Mouse (Mus musculus): Measurements from ENCODE around the gene Lrsam1. TPM values are rescaled to one million over a fixed set of nuclear protein-coding genes. Genes with fewer than 3 reads are reported as not detected.

Lrsam1 gene
- polyA plus RNA-seq, 1 experiment from 2014 or later: 8.8 TPM

GRCm38 (mm10) chr2:32921801-32922380 lies 39.5 kb downstream of the Lrsam1 start:
- no peak for ATAC-seq (ENCODE audit: insufficient read depth, low FRiP score, low read depth)
- Histone ChIP-seq H3K27me3 (replicated peaks) (no peaks in the 10 kb centered on the region), H3K9ac (no peak overlapping the region), H3K36me3 (peaks cover 61% of the 10 kb centered on the region), H3K4me3 (replicated peaks) (no peak overlapping the region), H3K9me3 (no peaks in the 10 kb centered on the region), H3K4me2 (no peak overlapping the region), H3K4me1 (no peaks in the 10 kb centered on the region), H3K27ac (no peak overlapping the region)
- WGBS: 89% methylated on average over 15 of the region's 15 CpGs

GRCm38 (mm10) chr2:32921235-32921634 lies 40.2 kb downstream of the Lrsam1 start:
- H3K9me3 ChIP-seq: no peaks in the 10 kb centered on the region
- no peak overlapping the region for H3K4me2 ChIP-seq
- no peak for ATAC-seq (ENCODE audit: insufficient read depth, low FRiP score, low read depth)
- H3K27me3 ChIP-seq (replicated peaks): no peaks in the 10 kb centered on the region
- 83% methylated on average over 7 of the region's 7 CpGs for WGBS
- H3K4me1 ChIP-seq: no peaks in the 10 kb centered on the region
- no peak overlapping the region for H3K9ac ChIP-seq
- H3K4me3 ChIP-seq (replicated peaks): no peak overlapping the region
- no peak overlapping the region for H3K27ac ChIP-seq
- H3K36me3 ChIP-seq: peaks cover 61% of the 10 kb centered on the region

- H3K36me3 ChIP-seq: peaks cover 58% of the 10 kb centered on the region
- H3K27ac ChIP-seq: no peak overlapping the region
- WGBS: 68% methylated on average over 9 of the region's 9 CpGs
- H3K9me3 ChIP-seq: no peaks in the 10 kb centered on the region
- no peak overlapping the region for H3K9ac ChIP-seq
- no peak overlapping the region for H3K4me2 ChIP-seq
- no peak for ATAC-seq (ENCODE audit: insufficient read depth, low FRiP score, low read depth)
- H3K4me1 ChIP-seq: peaks cover 15% of the 10 kb centered on the region
- no peak overlapping the region for H3K4me3 ChIP-seq (replicated peaks)
- H3K27me3 ChIP-seq (replicated peaks): no peaks in the 10 kb centered on the region
Measured at GRCm38 (mm10) chr2:32918391-32918790, 43.0 kb downstream of the Lrsam1 start.

- 67% methylated on average over 11 of the region's 11 CpGs for WGBS
- H3K9me3 ChIP-seq: no peaks in the 10 kb centered on the region
- H3K36me3 ChIP-seq: peaks cover 56% of the 10 kb centered on the region
- H3K27me3 ChIP-seq (replicated peaks): no peaks in the 10 kb centered on the region
- H3K4me1 ChIP-seq: peaks cover 15% of the 10 kb centered on the region
- H3K4me3 ChIP-seq (replicated peaks): no peak overlapping the region
- H3K9ac ChIP-seq: no peak overlapping the region
- no peak overlapping the region for H3K27ac ChIP-seq
- H3K4me2 ChIP-seq: no peak overlapping the region
- ATAC-seq (ENCODE audit: insufficient read depth, low FRiP score, low read depth): no peak
Measured at GRCm38 (mm10) chr2:32917526-32917925, 43.9 kb downstream of the Lrsam1 start.

- Histone ChIP-seq H3K4me2 (no peak overlapping the region), H3K9me3 (no peaks in the 10 kb centered on the region), H3K4me3 (replicated peaks) (no peak overlapping the region), H3K9ac (no peak overlapping the region), H3K4me1 (peaks cover 20% of the 10 kb centered on the region), H3K36me3 (peaks cover 48% of the 10 kb centered on the region), H3K27me3 (replicated peaks) (no peaks in the 10 kb centered on the region), H3K27ac (peak overlapping the region; percentile 85)
- peak; percentile 72; the same call in 1 of the 2 replicates for ATAC-seq (ENCODE audit: insufficient read depth, low FRiP score, low read depth)
- WGBS: 44% methylated on average over 3 of the region's 3 CpGs
Measured at GRCm38 (mm10) chr2:32914896-32915295, 46.5 kb downstream of the Lrsam1 start.

GRCm38 (mm10) chr2:32914362-32914761 lies 47.1 kb downstream of the Lrsam1 start:
- no peak overlapping the region for H3K4me3 ChIP-seq (replicated peaks)
- peak; percentile 24; the same call in 1 of the 2 replicates for ATAC-seq (ENCODE audit: insufficient read depth, low FRiP score, low read depth)
- peaks cover 42% of the 10 kb centered on the region for H3K36me3 ChIP-seq
- H3K9me3 ChIP-seq: no peaks in the 10 kb centered on the region
- peak overlapping the region; percentile 85 for H3K27ac ChIP-seq
- H3K4me1 ChIP-seq: peaks cover 20% of the 10 kb centered on the region
- H3K27me3 ChIP-seq (replicated peaks): no peaks in the 10 kb centered on the region
- 74% methylated on average over 5 of the region's 5 CpGs for WGBS
- H3K9ac ChIP-seq: no peak overlapping the region
- H3K4me2 ChIP-seq: no peak overlapping the region

GRCm38 (mm10) chr2:32912210-32912804 lies 49.1 kb downstream of the Lrsam1 start:
- ATAC-seq (ENCODE audit: insufficient read depth, low FRiP score, low read depth): no peak
- no peaks in the 10 kb centered on the region for H3K9me3 ChIP-seq
- H3K4me2 ChIP-seq: no peak overlapping the region
- H3K27me3 ChIP-seq (replicated peaks): no peaks in the 10 kb centered on the region
- H3K27ac ChIP-seq: no peak overlapping the region
- peaks cover 41% of the 10 kb centered on the region for H3K4me1 ChIP-seq
- no peak overlapping the region for H3K4me3 ChIP-seq (replicated peaks)
- no peak overlapping the region for H3K9ac ChIP-seq
- 32% methylated on average over 19 of the region's 19 CpGs for WGBS
- peaks cover 31% of the 10 kb centered on the region for H3K36me3 ChIP-seq

GRCm38 (mm10) chr2:32911639-32912182 lies 49.7 kb downstream of the Lrsam1 start:
- peaks cover 31% of the 10 kb centered on the region for H3K36me3 ChIP-seq
- no peak overlapping the region for H3K9ac ChIP-seq
- peaks cover 47% of the 10 kb centered on the region for H3K4me1 ChIP-seq
- no peaks in the 10 kb centered on the region for H3K9me3 ChIP-seq
- no peak overlapping the region for H3K4me3 ChIP-seq (replicated peaks)
- H3K27ac ChIP-seq: no peak overlapping the region
- no peak overlapping the region for H3K4me2 ChIP-seq
- 87% methylated on average over 7 of the region's 7 CpGs for WGBS
- H3K27me3 ChIP-seq (replicated peaks): no peaks in the 10 kb centered on the region
- ATAC-seq (ENCODE audit: insufficient read depth, low FRiP score, low read depth): no peak

GRCm38 (mm10) chr2:32908796-32909195 lies 52.6 kb downstream of the Lrsam1 start:
- no peak overlapping the region for H3K9ac ChIP-seq

GRCm38 (mm10) chr2:32908272-32908671 lies 53.1 kb downstream of the Lrsam1 start:
- Histone ChIP-seq H3K4me3 (replicated peaks) (no peak overlapping the region), H3K4me2 (peak overlapping the region; percentile 35), H3K4me1 (peaks cover 54% of the 10 kb centered on the region), H3K9ac (no peak overlapping the region), H3K27me3 (replicated peaks) (no peaks in the 10 kb centered on the region), H3K27ac (peak overlapping the region; percentile 92), H3K9me3 (no peaks in the 10 kb centered on the region), H3K36me3 (peaks cover 22% of the 10 kb centered on the region)
- peak; percentile 48; the same call in 1 of the 2 replicates for ATAC-seq (ENCODE audit: insufficient read depth, low FRiP score, low read depth)
- 4% methylated on average over 6 of the region's 6 CpGs for WGBS

More at GRCm38 (mm10) chr2:32908796-32909195, 52.6 kb downstream of the Lrsam1 start:
- Histone ChIP-seq H3K4me3 (replicated peaks) (no peak overlapping the region), H3K9me3 (no peaks in the 10 kb centered on the region), H3K27me3 (replicated peaks) (no peaks in the 10 kb centered on the region), H3K4me2 (peak overlapping the region; percentile 35), H3K36me3 (peaks cover 22% of the 10 kb centered on the region), H3K27ac (peak overlapping the region; percentile 92), H3K4me1 (peaks cover 54% of the 10 kb centered on the region)
- 23% methylated on average over 11 of the region's 11 CpGs for WGBS
- ATAC-seq (ENCODE audit: insufficient read depth, low FRiP score, low read depth): peak; percentile 49; the same call in 1 of the 2 replicates

GRCm38 (mm10) chr2:32907442-32907841 lies 54.0 kb downstream of the Lrsam1 start:
- Histone ChIP-seq H3K36me3 (peaks cover 16% of the 10 kb centered on the region), H3K4me3 (replicated peaks) (no peak overlapping the region), H3K9ac (no peak overlapping the region), H3K4me1 (peaks cover 54% of the 10 kb centered on the region), H3K9me3 (no peaks in the 10 kb centered on the region), H3K27me3 (replicated peaks) (no peaks in the 10 kb centered on the region), H3K27ac (peak overlapping the region; percentile 92), H3K4me2 (no peak overlapping the region)
- ATAC-seq (ENCODE audit: insufficient read depth, low FRiP score, low read depth): no peak
- WGBS: 47% methylated on average over 8 of the region's 8 CpGs

- peaks cover 52% of the 10 kb centered on the region for H3K4me1 ChIP-seq
- no peak for ATAC-seq (ENCODE audit: insufficient read depth, low FRiP score, low read depth)
- H3K4me2 ChIP-seq: no peak overlapping the region
- H3K27me3 ChIP-seq (replicated peaks): no peaks in the 10 kb centered on the region
- H3K9ac ChIP-seq: no peak overlapping the region
- H3K4me3 ChIP-seq (replicated peaks): no peak overlapping the region
- WGBS: 63% methylated on average over 8 of the region's 8 CpGs
- H3K36me3 ChIP-seq: peaks cover 6% of the 10 kb centered on the region; the same call in 1 of the 2 replicates
- H3K27ac ChIP-seq: peak overlapping the region; percentile 53
- no peaks in the 10 kb centered on the region for H3K9me3 ChIP-seq
Measured at GRCm38 (mm10) chr2:32905297-32905696, 56.1 kb downstream of the Lrsam1 start.
